Mouse (Mus musculus): ENCODE measurements around the gene Slc25a22. TPM values are rescaled to one million over a fixed set of nuclear protein-coding genes. Genes with fewer than 3 reads are reported as not detected.

Gene Slc25a22
- polyA plus RNA-seq, 1 experiment from 2014 or later: 17.2 TPM

DNA sequence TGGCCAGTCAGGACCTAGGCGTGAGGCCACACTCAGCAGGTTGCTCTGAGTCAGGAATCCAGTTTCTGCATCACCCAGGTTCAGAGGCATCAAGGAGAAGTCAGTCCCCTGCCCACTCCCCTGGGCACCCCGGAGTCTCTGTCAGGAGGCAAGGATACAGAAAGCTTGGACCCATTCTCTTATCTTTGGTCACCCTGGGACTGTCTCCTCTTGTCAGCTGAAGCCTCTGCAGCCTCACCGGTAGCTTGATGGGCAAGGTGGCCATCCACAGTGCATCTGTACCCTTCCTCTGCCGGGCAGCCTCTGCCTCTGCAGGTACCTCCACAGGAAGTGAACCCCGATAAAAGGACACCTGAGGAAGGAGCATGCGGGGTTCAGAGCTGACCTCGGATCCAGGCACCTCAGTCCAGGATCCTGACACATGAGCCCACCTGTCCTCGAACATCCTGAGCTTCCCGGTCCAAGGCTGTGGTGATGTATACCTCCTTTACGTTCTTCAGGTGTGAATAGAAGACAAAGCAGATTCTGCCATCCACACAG is 1.5 kb upstream of the Slc25a22 start:
- no peaks in the 10 kb centered on the region for H3K36me3 ChIP-seq (ENCODE audit: control insufficient read depth, insufficient read depth, low read length)
- DNase-seq (ENCODE audit: low spot score) (no peak), ATAC-seq (ENCODE audit: low FRiP score, low TSS enrichment) (no peak)
- no peaks in the 10 kb centered on the region for H3K27me3 ChIP-seq (ENCODE audit: control insufficient read depth, insufficient read depth, low read length)
- no peak overlapping the region for H3K4me3 ChIP-seq (ENCODE audit: low read depth, low read length)
- 93% methylated on average over 10 of the region's 10 CpGs for WGBS
- no peak overlapping the region for H3K27ac ChIP-seq (replicated peaks)
- H3K9ac ChIP-seq (ENCODE audit: low read length): no peak overlapping the region
- H3K9me3 ChIP-seq (ENCODE audit: control insufficient read depth, low read length): no peaks in the 10 kb centered on the region
- H3K4me2 ChIP-seq (replicated peaks; ENCODE audit: low read depth): no peak overlapping the region
- TF ChIP-seq CTCF (IDR thresholded peaks at IDR 0.05; ENCODE audit: low read depth) (no peak), EP300 (optimal IDR thresholded peaks at IDR 0.05) (no peak)
- H3K4me1 ChIP-seq (replicated peaks; ENCODE audit: control insufficient read depth, insufficient read depth): peaks cover 9% of the 10 kb centered on the region

DNA sequence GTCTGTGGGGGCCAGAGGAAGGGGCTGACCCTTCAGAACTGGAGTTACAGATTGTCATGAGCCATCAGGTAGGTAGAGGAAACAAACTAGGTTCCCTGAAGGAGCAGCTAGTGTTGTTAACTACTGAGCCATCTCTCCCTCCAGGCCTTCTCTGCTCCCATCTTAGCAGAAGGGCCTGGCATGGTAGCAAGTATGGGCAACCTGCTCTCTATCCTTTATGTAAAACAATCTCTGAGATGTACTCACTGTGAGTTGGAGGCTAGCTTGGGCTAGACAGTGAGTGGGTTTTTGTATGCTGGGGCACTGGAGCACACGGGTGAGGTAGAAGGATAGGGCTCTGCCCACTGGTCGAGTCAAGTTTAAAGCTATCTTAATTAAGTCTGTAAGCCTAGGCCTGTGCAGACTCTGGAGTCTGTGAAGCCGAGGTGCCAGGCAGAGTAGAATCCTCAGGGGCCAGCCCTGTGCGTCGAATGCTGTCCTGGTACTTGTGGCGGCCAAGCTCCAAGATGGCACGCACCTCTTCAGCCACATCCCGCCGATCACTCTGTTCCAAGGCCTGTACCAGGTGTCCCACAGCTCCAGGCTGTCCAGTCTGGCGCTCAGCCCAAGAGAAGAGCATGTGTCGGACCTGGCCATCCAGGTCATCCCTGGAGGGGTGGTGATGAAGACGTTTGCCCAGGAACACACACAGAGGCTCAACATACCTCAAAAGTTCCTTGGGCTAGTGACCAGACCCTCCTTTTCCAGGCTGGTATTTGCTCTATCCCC is 693 bp upstream of the Slc25a22 start:
- H3K4me1 ChIP-seq (replicated peaks; ENCODE audit: control insufficient read depth, insufficient read depth): peaks cover 9% of the 10 kb centered on the region
- no peaks in the 10 kb centered on the region for H3K9me3 ChIP-seq (ENCODE audit: control insufficient read depth, low read length)
- no peaks in the 10 kb centered on the region for H3K27me3 ChIP-seq (ENCODE audit: control insufficient read depth, insufficient read depth, low read length)
- H3K27ac ChIP-seq (replicated peaks): no peak overlapping the region
- TF ChIP-seq CTCF (IDR thresholded peaks at IDR 0.05; ENCODE audit: low read depth) (no peak), EP300 (optimal IDR thresholded peaks at IDR 0.05) (no peak)
- ATAC-seq (ENCODE audit: low FRiP score, low TSS enrichment): no peak
- H3K4me2 ChIP-seq (replicated peaks; ENCODE audit: low read depth): no peak overlapping the region
- DNase-seq (ENCODE audit: low spot score): no peak
- 90% methylated on average over 12 of the region's 12 CpGs for WGBS
- no peak overlapping the region for H3K9ac ChIP-seq (ENCODE audit: low read length)
- no peak overlapping the region for H3K4me3 ChIP-seq (ENCODE audit: low read depth, low read length)
- 0 out of 2 replicates have a peak, but pooled peaks cover 2% of the 10 kb centered on the region for H3K36me3 ChIP-seq (ENCODE audit: control insufficient read depth, insufficient read depth, low read length)

DNA sequence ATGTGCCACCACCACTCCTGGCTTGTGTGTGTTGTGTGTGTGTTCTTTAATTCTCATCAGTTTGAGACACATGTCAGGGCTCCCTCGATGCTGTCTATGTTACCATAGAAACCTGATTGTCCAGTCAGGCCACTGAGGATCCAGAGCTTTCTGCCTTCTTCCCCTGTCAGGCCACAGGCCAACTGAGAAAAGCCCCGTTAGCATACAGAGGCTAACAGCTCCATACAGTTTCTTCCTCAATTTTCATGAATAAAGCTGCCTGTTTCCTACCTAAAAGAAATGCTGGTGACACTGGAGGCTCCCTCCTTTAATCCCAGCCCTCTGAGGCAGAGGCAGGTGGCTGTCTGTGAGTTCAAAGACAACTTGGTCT is 1.2 kb downstream of the Slc25a22 start:
- Histone ChIP-seq H3K4me3 (ENCODE audit: low read depth, low read length) (peak overlapping the region; percentile 67), H3K27ac (replicated peaks) (no peak overlapping the region), H3K9ac (ENCODE audit: low read length) (peak overlapping the region; percentile 76; the same call in 1 of the 2 replicates), H3K4me2 (replicated peaks; ENCODE audit: low read depth) (peak overlapping the region; percentile 90), H3K27me3 (ENCODE audit: control insufficient read depth, insufficient read depth, low read length) (no peaks in the 10 kb centered on the region), H3K36me3 (ENCODE audit: control insufficient read depth, insufficient read depth, low read length) (peaks cover 10% of the 10 kb centered on the region; the same call in 1 of the 2 replicates), H3K9me3 (ENCODE audit: control insufficient read depth, low read length) (no peaks in the 10 kb centered on the region), H3K4me1 (replicated peaks; ENCODE audit: control insufficient read depth, insufficient read depth) (peaks cover 5% of the 10 kb centered on the region; the same call in 1 of the 2 replicates)
- 50% methylated on average over 2 of the region's 2 CpGs for WGBS
- TF ChIP-seq EP300 (optimal IDR thresholded peaks at IDR 0.05) (no peak), CTCF (IDR thresholded peaks at IDR 0.05; ENCODE audit: low read depth) (no peak)
- no peak for DNase-seq (ENCODE audit: low spot score)
- ATAC-seq (ENCODE audit: low FRiP score, low TSS enrichment): no peak

DNA sequence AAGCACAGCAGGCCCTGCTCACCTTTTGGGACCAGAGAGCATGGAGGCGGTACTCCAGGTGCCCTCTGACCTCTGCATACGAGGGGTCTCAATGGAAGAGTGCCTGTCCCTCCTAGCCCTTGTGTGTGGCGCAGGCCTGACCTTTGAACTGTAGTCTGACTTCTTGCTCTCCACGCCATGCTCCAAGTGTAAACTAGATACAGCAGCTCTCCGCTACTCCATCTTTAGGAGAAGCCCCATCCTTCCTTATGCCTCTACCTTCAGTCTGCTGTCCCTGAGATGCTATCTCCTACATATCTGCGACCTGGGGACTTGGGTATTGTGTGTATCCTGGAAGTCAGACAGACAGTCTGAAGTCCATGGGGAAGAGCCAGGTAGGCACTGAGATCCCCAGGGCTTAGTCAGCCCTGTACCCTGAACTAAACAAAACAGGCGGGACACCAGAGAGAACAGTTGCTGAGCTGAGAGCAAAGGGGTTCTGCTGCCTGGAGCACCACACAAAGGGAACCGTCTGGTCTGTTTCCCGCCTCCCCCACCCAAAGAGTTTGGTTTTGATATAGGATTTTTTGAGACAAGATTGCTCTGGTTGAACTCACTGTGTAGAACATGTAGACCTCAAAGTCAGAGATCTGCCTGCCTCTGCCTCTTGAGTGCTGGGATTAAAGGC is 1.7 kb downstream of the Slc25a22 start:
- WGBS: 83% methylated on average over 9 of the region's 9 CpGs
- no peaks in the 10 kb centered on the region for H3K9me3 ChIP-seq (ENCODE audit: control insufficient read depth, low read length)
- H3K9ac ChIP-seq (ENCODE audit: low read length): 0 out of 2 replicates have a peak overlapping the region, but pooled peaks have one; percentile 31
- peak overlapping the region; percentile 71 for H3K4me2 ChIP-seq (replicated peaks; ENCODE audit: low read depth)
- H3K4me1 ChIP-seq (replicated peaks; ENCODE audit: control insufficient read depth, insufficient read depth): peaks cover 5% of the 10 kb centered on the region; the same call in 1 of the 2 replicates
- ATAC-seq (ENCODE audit: low FRiP score, low TSS enrichment): no peak
- no peak for TF ChIP-seq EP300 (optimal IDR thresholded peaks at IDR 0.05)
- H3K27me3 ChIP-seq (ENCODE audit: control insufficient read depth, insufficient read depth, low read length): no peaks in the 10 kb centered on the region
- H3K4me3 ChIP-seq (ENCODE audit: low read depth, low read length): no peak overlapping the region
- peaks cover 11% of the 10 kb centered on the region; the same call in 1 of the 2 replicates for H3K36me3 ChIP-seq (ENCODE audit: control insufficient read depth, insufficient read depth, low read length)
- peak overlapping the region; percentile 53; the same call in 1 of the 2 replicates for H3K27ac ChIP-seq (replicated peaks)
- no peak for DNase-seq (ENCODE audit: low spot score)

- Histone ChIP-seq H3K4me1 (replicated peaks; ENCODE audit: control insufficient read depth, insufficient read depth) (peaks cover 5% of the 10 kb centered on the region; the same call in 1 of the 2 replicates), H3K27ac (replicated peaks) (peak overlapping the region; percentile 58; the same call in 1 of the 2 replicates), H3K27me3 (ENCODE audit: control insufficient read depth, insufficient read depth, low read length) (no peaks in the 10 kb centered on the region), H3K4me3 (ENCODE audit: low read depth, low read length) (peak overlapping the region; percentile 46), H3K9me3 (ENCODE audit: control insufficient read depth, low read length) (no peaks in the 10 kb centered on the region), H3K9ac (ENCODE audit: low read length) (peak overlapping the region; percentile 55), H3K36me3 (ENCODE audit: control insufficient read depth, insufficient read depth, low read length) (peaks cover 11% of the 10 kb centered on the region; the same call in 1 of the 2 replicates), H3K4me2 (replicated peaks; ENCODE audit: low read depth) (peak overlapping the region; percentile 71)
- TF ChIP-seq EP300 (optimal IDR thresholded peaks at IDR 0.05) (no peak), CTCF (IDR thresholded peaks at IDR 0.05; ENCODE audit: low read depth) (0 out of 2 replicates have a peak, but pooled peaks have one; percentile 14)
- DNase-seq (ENCODE audit: low spot score) (peak; percentile 80), ATAC-seq (ENCODE audit: low FRiP score, low TSS enrichment) (peak; percentile 35; the same call in 1 of the 2 replicates)
- WGBS: 5% methylated on average over 17 of the region's 17 CpGs
Observed at GRCm38 (mm10) chr7:141435129-141435855, 2.4 kb downstream of the Slc25a22 start.

Data from stomach, postnatal 0 days (tissue).